Mouse (Mus musculus) G1E (cell line): ENCODE results near the gene Rdh5. TPM values are rescaled to one million over a fixed set of nuclear protein-coding genes. Genes with fewer than 3 reads are reported as not detected.
A peak's percentile ranks its signal among the peaks of the same experiment; 100 is the strongest.

ENCODE experiments used
- ATAC-seq: 2 replicates; pipeline ENCODE4 v1.8.0; 2016; ENCODE audit warnings: mild to moderate bottlenecking; ENCODE audit not compliant: insufficient number of reproducible peaks, poor library complexity, low FRiP score, severe bottlenecking; ENCODE audit errors: extremely low read depth
- DNase-seq: peaks from one replicate; pipeline ENCODE4 v3.0.0; 2012; ENCODE audit warnings: low spot score
- H3K27me3 ChIP-seq: 2 replicates; pipeline ENCODE4 v1.6.1; 2012; ENCODE audit warnings: mild to moderate bottlenecking, low read length, inconsistent platforms; ENCODE audit not compliant: insufficient read depth
- H3K36me3 ChIP-seq: replicated peaks from 2 replicates; pipeline ENCODE3; 2012; ENCODE audit warnings: mild to moderate bottlenecking, inconsistent platforms
- H3K4me1 ChIP-seq: 2 replicates; pipeline ENCODE4 v1.6.1; 2012; ENCODE audit warnings: low read depth, low read length, inconsistent platforms, mixed read lengths; ENCODE audit not compliant: insufficient read depth
- H3K4me3 ChIP-seq: 2 replicates; pipeline ENCODE4 v1.5.1; 2012; ENCODE audit warnings: low read depth, mild to moderate bottlenecking, inconsistent platforms, low read length, moderate library complexity, mixed read lengths
- H3K9me3 ChIP-seq: replicated peaks from 2 replicates; pipeline ENCODE4 v1.6.1; 2012; ENCODE audit warnings: inconsistent platforms
- CTCF ChIP-seq: IDR thresholded peaks from 2 replicates; pipeline ENCODE4 v1.5.1; 2012; ENCODE audit warnings: low read depth, low read length, inconsistent platforms, mixed read lengths
- GATA1 ChIP-seq: IDR thresholded peaks from 2 replicates; pipeline ENCODE4 v1.6.1; 2012; ENCODE audit warnings: borderline replicate concordance, low read length, inconsistent platforms, mixed read lengths
- GATA2 ChIP-seq: IDR thresholded peaks from 2 replicates; pipeline ENCODE4 v1.6.1; 2012; ENCODE audit warnings: low read depth, low read length, inconsistent platforms, borderline replicate concordance
- POLR2AphosphoS5 ChIP-seq: IDR thresholded peaks from 2 replicates; pipeline ENCODE4 v1.6.1; 2012; ENCODE audit warnings: low read depth, low read length, inconsistent platforms; ENCODE audit not compliant: insufficient replicate concordance
- TAL1 ChIP-seq: conservative IDR thresholded peaks from 2 replicates; pipeline ENCODE4 v1.6.1; 2012; ENCODE audit warnings: low read depth, low read length, inconsistent platforms, mixed read lengths
- polyA plus RNA-seq: library from polyadenylated mRNA; stranded (reverse); fragments of >175 nt; gene quantifications from 2 replicates; pipeline ENCODE4 v1.2.3, GENCODE M21; 2012
- total RNA-seq, 2 experiments: library from RNA; stranded (forward) in 1 of 2; stranded (reverse) in 1 of 2; fragments of 200-1000 nt in 1 of 2; fragments of >200 nt in 1 of 2; fragmentation: Nextera tagmentation in 1 of 2; gene quantifications; 2 replicates each; pipeline ENCODE4 v1.2.3; 2014 to 2017

The Rdh5 gene
- total and polyA plus RNA-seq, 3 experiments, result 1.2 to 7.1 (median 2.6) TPM

GRCm38 (mm10) chr10:128888941-128889827 is 33.5 kb downstream of the Rdh5 start:
- peaks cover 54% of the 10 kb centered on the region for H3K27me3 ChIP-seq

GRCm38 (mm10) chr10:128882067-128882466 is 40.6 kb downstream of the Rdh5 start:
- no peak for DNase-seq
- no peaks in the 10 kb centered on the region for H3K4me1 ChIP-seq
- H3K36me3 ChIP-seq, result peaks cover 38% of the 10 kb centered on the region
- ATAC-seq, result no peak
- H3K9me3 ChIP-seq, result no peaks in the 10 kb centered on the region
- no peak for TF ChIP-seq TAL1
- no peak for TF ChIP-seq GATA1
- TF ChIP-seq GATA2, result no peak
- TF ChIP-seq POLR2AphosphoS5, result no peak
- no peak for TF ChIP-seq CTCF
- peaks cover 11% of the 10 kb centered on the region; the same call in 1 of the 2 replicates for H3K27me3 ChIP-seq
- no peak overlapping the region for H3K4me3 ChIP-seq

More at GRCm38 (mm10) chr10:128888941-128889827, 33.5 kb downstream of the Rdh5 start:
- DNase-seq, result no peak
- H3K4me3 ChIP-seq, result no peak overlapping the region; the same call in 1 of the 2 replicates
- no peaks in the 10 kb centered on the region for H3K9me3 ChIP-seq
- H3K36me3 ChIP-seq, result no peaks in the 10 kb centered on the region
- no peak for TF ChIP-seq TAL1
- no peak for TF ChIP-seq POLR2AphosphoS5
- TF ChIP-seq GATA1, result no peak
- TF ChIP-seq GATA2, result no peak
- TF ChIP-seq CTCF, result no peak
- peak; percentile 15; the same call in 1 of the 2 replicates for ATAC-seq
- H3K4me1 ChIP-seq, result peaks cover 21% of the 10 kb centered on the region

DNA sequence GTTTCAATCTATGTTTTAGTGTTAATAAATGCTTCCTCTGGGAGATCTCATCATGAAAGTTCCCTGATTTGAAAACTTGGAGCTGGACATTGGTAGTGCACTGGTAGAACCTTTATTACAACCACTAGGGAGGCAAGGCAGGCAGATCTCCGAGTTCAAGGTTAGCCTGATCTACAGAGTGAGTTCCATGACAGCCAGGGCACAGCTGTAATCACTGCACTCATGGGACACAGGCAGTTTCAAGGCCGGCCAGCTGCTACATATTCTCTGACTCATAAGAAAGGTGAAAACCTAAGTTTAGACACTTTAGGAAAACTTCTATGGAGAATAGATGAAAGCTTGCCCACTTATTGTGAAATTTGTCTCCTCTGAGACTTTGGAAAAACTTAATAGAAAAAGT is 43.9 kb downstream of the Rdh5 start:
- no peaks in the 10 kb centered on the region for H3K27me3 ChIP-seq
- no peaks in the 10 kb centered on the region for H3K4me1 ChIP-seq
- DNase-seq (no peak), ATAC-seq (no peak)
- H3K4me3 ChIP-seq, result no peak overlapping the region
- peaks cover 65% of the 10 kb centered on the region for H3K36me3 ChIP-seq
- H3K9me3 ChIP-seq, result no peaks in the 10 kb centered on the region
- TF ChIP-seq POLR2AphosphoS5, result no peak
- TF ChIP-seq TAL1, result no peak
- no peak for TF ChIP-seq GATA1

DNA sequence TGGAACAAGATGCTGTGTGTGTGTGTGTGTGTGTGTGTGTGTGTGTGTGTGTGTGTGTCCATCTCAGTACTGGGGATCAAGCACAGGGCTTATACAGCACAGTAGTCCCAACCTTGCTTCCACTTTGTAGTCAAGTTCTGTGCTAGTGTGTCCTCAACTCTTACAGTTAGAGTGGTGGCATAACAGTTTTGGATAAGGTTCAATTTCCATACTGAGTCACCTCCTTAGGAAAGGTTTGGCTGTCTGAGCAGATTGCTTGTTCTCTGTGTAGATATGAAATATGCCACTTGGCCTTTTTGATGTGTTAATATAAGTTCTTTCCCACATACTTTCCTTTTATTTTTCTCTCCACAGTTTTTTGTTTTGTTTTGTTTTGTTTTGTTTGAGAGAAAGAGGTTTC is 44.4 kb downstream of the Rdh5 start:
- Histone ChIP-seq H3K9me3 (no peaks in the 10 kb centered on the region), H3K4me1 (no peaks in the 10 kb centered on the region), H3K36me3 (peaks cover 70% of the 10 kb centered on the region), H3K27me3 (no peaks in the 10 kb centered on the region), H3K4me3 (no peak overlapping the region)
- TF ChIP-seq POLR2AphosphoS5 (no peak), GATA1 (no peak), GATA2 (no peak), TAL1 (no peak), CTCF (no peak)
- no peak for DNase-seq
- no peak for ATAC-seq

DNA sequence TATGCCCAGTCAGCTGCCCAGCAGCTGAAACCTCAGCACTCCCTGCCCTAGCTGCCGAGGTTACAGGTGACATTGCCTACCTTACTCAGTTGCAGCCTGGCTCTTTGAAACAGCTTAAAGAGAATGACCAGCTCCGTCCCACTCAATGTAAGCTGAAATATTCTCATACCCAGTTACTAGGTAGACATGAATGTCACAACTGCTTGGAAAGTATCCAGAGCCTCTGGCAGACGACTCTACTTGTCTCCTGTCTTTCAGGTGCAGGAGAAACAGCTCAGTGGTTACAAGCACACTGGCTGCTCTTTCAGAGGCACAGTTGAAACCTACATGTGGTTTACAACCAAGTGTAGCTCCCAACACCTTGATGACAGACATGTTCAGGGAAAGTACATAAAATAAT is 52.3 kb downstream of the Rdh5 start:
- no peak overlapping the region for H3K4me3 ChIP-seq
- peaks cover 86% of the 10 kb centered on the region for H3K36me3 ChIP-seq
- TF ChIP-seq GATA1 (no peak), CTCF (no peak), POLR2AphosphoS5 (no peak)
- H3K27me3 ChIP-seq, result no peaks in the 10 kb centered on the region
- no peaks in the 10 kb centered on the region for H3K9me3 ChIP-seq
- no peak for ATAC-seq
- DNase-seq, result no peak
- no peaks in the 10 kb centered on the region for H3K4me1 ChIP-seq

GRCm38 (mm10) chr10:128866518-128866917 is 56.2 kb downstream of the Rdh5 start:
- no peak for DNase-seq
- peaks cover 80% of the 10 kb centered on the region for H3K36me3 ChIP-seq
- no peak for ATAC-seq

More at GRCm38 (mm10) chr10:128866518-128866917, 56.2 kb downstream of the Rdh5 start:
- no peak overlapping the region for H3K4me3 ChIP-seq
- no peaks in the 10 kb centered on the region for H3K4me1 ChIP-seq
- H3K27me3 ChIP-seq, result no peaks in the 10 kb centered on the region
- H3K9me3 ChIP-seq, result no peaks in the 10 kb centered on the region
- TF ChIP-seq POLR2AphosphoS5 (no peak), GATA2 (no peak), GATA1 (no peak), TAL1 (no peak), CTCF (no peak)
